Mouse (Mus musculus) G1E (cell line): ENCODE measurements around the gene C77080. TPM values are rescaled to one million over a fixed set of nuclear protein-coding genes. Genes with fewer than 3 reads are reported as not detected.

Experiments
- ATAC-seq: 2 replicates; pipeline ENCODE4 v1.8.0; 2016; ENCODE audit warnings: mild to moderate bottlenecking; ENCODE audit not compliant: insufficient number of reproducible peaks, poor library complexity, low FRiP score, severe bottlenecking; ENCODE audit errors: extremely low read depth
- DNase-seq: peaks from one replicate; pipeline ENCODE4 v3.0.0; 2012; ENCODE audit warnings: low spot score
- H3K27me3 ChIP-seq: 2 replicates; pipeline ENCODE4 v1.6.1; 2012; ENCODE audit warnings: mild to moderate bottlenecking, low read length, inconsistent platforms; ENCODE audit not compliant: insufficient read depth
- H3K36me3 ChIP-seq: replicated peaks from 2 replicates; pipeline ENCODE3; 2012; ENCODE audit warnings: mild to moderate bottlenecking, inconsistent platforms
- H3K4me1 ChIP-seq: 2 replicates; pipeline ENCODE4 v1.6.1; 2012; ENCODE audit warnings: low read depth, low read length, inconsistent platforms, mixed read lengths; ENCODE audit not compliant: insufficient read depth
- H3K4me3 ChIP-seq: 2 replicates; pipeline ENCODE4 v1.5.1; 2012; ENCODE audit warnings: low read depth, mild to moderate bottlenecking, inconsistent platforms, low read length, moderate library complexity, mixed read lengths
- H3K9me3 ChIP-seq: replicated peaks from 2 replicates; pipeline ENCODE4 v1.6.1; 2012; ENCODE audit warnings: inconsistent platforms
- CTCF ChIP-seq: IDR thresholded peaks from 2 replicates; pipeline ENCODE4 v1.5.1; 2012; ENCODE audit warnings: low read depth, low read length, inconsistent platforms, mixed read lengths
- GATA1 ChIP-seq: IDR thresholded peaks from 2 replicates; pipeline ENCODE4 v1.6.1; 2012; ENCODE audit warnings: borderline replicate concordance, low read length, inconsistent platforms, mixed read lengths
- GATA2 ChIP-seq: IDR thresholded peaks from 2 replicates; pipeline ENCODE4 v1.6.1; 2012; ENCODE audit warnings: low read depth, low read length, inconsistent platforms, borderline replicate concordance
- POLR2AphosphoS5 ChIP-seq: IDR thresholded peaks from 2 replicates; pipeline ENCODE4 v1.6.1; 2012; ENCODE audit warnings: low read depth, low read length, inconsistent platforms; ENCODE audit not compliant: insufficient replicate concordance
- TAL1 ChIP-seq: conservative IDR thresholded peaks from 2 replicates; pipeline ENCODE4 v1.6.1; 2012; ENCODE audit warnings: low read depth, low read length, inconsistent platforms, mixed read lengths
- polyA plus RNA-seq: library from polyadenylated mRNA; stranded (reverse); fragments of >175 nt; gene quantifications from 2 replicates; pipeline ENCODE4 v1.2.3, GENCODE M21; 2012
- total RNA-seq, 2 experiments: library from RNA; stranded (forward) in 1 of 2; stranded (reverse) in 1 of 2; fragments of 200-1000 nt in 1 of 2; fragments of >200 nt in 1 of 2; fragmentation: Nextera tagmentation in 1 of 2; gene quantifications; 2 replicates each; pipeline ENCODE4 v1.2.3; 2014 to 2017

Gene C77080
- total and polyA plus RNA-seq, 3 experiments, result 23.6 to 196 (median 67.9) TPM

DNA sequence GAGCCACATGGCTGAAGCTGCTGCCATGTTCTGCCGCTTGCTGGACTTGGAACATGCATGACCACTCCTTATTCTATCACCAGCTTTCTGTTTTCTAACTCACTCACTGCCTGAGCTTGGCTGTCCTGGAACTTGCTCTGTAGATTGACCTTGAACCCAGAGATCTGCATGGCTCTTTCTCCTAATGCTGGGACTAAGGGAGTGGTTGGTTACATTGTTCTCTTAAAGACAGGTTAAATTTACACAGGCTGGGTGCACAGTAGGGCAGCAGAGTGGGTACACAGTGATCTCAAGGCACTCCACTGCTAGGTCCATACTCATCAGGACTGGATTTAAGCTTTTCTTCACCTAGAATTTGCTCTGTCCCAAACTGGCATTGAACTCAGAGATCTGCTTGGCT lies 66.9 kb downstream of the C77080 start:
- no peak for ATAC-seq
- DNase-seq, result no peak

DNA sequence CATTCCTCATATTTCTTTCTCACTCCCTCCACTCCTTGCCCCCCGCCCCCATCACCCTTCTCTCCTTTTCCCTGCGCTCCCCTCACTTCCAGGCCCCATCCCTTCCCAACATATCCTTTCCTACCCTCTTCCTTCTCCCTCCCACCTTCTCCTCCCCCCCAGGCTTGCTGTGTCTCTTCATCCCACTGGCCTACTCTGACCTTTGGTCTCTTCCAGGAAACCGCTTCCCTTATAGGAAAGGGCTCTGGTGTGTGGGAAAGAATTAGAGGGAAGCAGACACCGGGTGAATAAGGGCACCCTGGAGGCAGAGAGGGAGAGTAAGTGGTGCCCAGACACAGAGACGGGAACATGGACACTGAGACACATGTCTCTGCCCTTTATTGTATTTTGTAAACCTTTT lies 69.5 kb downstream of the C77080 start:
- ATAC-seq (no peak), DNase-seq (no peak)
- H3K4me3 ChIP-seq, result peak overlapping the region; percentile 46; the same call in 1 of the 2 replicates
- H3K27me3 ChIP-seq, result no peaks in the 10 kb centered on the region
- no peaks in the 10 kb centered on the region for H3K9me3 ChIP-seq
- peaks cover 61% of the 10 kb centered on the region for H3K36me3 ChIP-seq
- peaks cover 57% of the 10 kb centered on the region for H3K4me1 ChIP-seq
- TF ChIP-seq GATA1, result no peak
- TF ChIP-seq GATA2, result no peak
- TF ChIP-seq POLR2AphosphoS5, result no peak
- no peak for TF ChIP-seq CTCF
- TF ChIP-seq TAL1, result no peak

More for the DNA sequence above, 66.9 kb downstream of the C77080 start:
- H3K27me3 ChIP-seq, result no peaks in the 10 kb centered on the region
- H3K36me3 ChIP-seq, result peaks cover 76% of the 10 kb centered on the region
- TF ChIP-seq POLR2AphosphoS5 (no peak), GATA1 (no peak), GATA2 (no peak), TAL1 (no peak), CTCF (no peak)
- no peaks in the 10 kb centered on the region for H3K9me3 ChIP-seq
- peaks cover 40% of the 10 kb centered on the region for H3K4me1 ChIP-seq
- H3K4me3 ChIP-seq, result no peak overlapping the region

DNA sequence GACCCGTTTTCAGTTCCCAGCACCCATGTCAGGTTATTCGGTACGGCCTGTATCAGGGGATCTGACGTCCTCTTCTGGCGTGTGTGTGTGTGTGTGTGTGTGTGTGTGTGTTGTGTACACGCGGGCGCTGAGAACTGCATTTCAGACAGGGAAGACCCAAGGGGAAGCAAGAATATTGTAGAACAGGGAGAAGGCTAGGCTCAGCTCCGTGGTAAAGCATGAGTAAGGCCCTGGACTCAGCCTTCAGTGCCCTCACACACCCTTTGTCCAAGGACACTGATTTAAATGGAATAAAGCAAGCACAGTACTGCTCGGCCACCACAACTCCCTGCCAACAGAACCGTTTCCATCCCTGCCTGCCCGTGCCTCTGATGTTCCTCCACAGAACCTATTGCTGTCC lies 70.7 kb downstream of the C77080 start:
- DNase-seq (no peak), ATAC-seq (no peak)
- TF ChIP-seq GATA2, result no peak
- no peak for TF ChIP-seq CTCF
- TF ChIP-seq TAL1, result no peak
- no peak for TF ChIP-seq POLR2AphosphoS5
- peak overlapping the region; percentile 93 for H3K4me3 ChIP-seq
- peaks cover 50% of the 10 kb centered on the region for H3K36me3 ChIP-seq
- H3K9me3 ChIP-seq, result no peaks in the 10 kb centered on the region
- peaks cover 58% of the 10 kb centered on the region for H3K4me1 ChIP-seq
- H3K27me3 ChIP-seq, result no peaks in the 10 kb centered on the region

DNA sequence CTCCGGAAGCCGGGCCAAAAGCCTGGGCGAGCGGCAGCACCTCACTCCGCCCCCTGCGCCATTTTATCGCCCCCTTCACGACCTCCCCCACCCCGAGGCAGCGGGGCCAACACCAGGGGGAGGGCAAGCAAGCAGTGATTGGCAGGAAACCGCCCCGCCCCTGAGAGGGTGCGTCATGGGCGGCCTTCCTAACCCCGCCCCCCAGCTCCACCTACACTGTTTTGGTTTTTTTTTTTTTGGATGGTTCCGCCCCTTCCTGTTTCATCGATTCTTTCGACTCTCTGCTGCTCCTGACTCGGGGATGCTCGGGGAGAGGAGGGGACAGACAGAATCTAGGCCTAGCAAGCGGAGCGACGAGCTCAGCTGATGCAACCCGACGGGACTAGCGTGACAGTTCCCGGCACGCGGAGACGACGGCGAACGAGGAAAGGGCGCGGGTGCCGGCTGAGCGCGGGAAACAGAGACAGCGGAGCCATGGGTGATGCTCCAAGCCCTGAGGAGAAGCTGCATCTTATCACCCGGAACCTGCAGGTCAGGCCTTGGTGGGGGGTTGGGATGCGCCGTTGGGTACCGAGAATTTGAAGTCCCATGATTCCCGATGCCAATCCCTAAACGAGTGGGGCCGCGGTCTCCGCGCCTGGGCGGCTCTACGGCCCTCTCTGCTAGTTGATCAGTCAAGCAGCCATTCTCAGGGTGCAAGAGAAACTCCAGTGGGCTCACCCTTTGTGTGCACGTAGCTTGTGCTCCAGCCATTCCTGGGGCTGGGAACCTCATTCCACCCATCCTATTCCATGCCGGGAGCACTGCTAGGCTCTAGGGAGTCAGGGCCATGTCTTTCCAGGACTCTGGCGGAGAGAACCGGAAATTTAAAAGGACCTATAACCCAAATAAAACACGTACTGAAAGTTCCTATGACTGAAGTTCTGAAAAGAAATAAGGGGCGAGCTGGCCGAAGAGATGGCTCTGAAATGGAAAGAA lies 71.4 kb downstream of the C77080 start, which contains the start of the genes S100pbp and Yars:
Gene S100pbp, minus strand, starts transcription at position 186 of the 978 bp plus-strand sequence.
Gene Yars, plus strand, starts transcription at position 219 of the 978 bp plus-strand sequence.
- peaks cover 55% of the 10 kb centered on the region for H3K4me1 ChIP-seq

DNA sequence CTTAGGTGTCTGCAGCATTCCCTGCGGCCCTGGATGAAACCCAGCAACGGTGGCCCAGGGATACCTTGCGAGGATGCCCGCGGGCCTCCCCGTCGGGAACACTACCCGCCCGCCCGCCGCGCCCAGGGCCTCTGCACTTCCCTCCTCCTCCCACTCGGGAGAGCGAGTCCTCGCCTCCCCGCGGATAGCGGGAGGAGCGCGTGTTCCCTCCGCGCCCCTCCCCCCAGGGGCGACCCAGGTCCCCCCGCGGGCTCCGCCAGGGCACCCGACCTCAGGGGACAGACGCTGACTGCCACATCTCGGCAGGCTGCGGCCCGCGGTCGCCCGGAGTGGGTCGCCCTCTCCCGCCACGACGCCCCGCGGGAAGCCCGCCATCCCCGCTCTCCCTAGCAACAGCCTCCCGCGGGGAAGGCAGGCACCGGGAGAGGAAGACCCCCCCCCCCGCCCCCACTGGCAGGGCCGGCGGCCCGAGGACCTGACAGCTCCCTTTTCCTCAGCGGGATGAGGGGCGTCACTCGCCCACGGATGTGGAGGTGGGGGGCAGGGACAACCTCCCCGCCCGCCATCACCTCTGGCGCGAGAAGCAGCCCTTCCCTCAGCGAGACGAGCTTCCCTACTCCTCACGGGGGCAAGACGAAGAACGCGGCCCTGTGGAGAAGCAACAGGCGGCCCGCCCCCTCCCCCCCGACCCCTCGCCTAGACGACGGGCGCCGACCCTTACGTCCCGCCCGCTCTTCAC lies 72.2 kb downstream of the C77080 start:
- Histone ChIP-seq H3K4me3 (peak overlapping the region; percentile 93), H3K4me1 (peaks cover 49% of the 10 kb centered on the region), H3K27me3 (no peaks in the 10 kb centered on the region), H3K36me3 (peaks cover 43% of the 10 kb centered on the region), H3K9me3 (no peaks in the 10 kb centered on the region)
- DNase-seq (peak; percentile 65), ATAC-seq (no peak)
- TF ChIP-seq TAL1 (no peak), GATA1 (no peak), CTCF (no peak), GATA2 (no peak), POLR2AphosphoS5 (no peak)

More for the DNA sequence above, 71.4 kb downstream of the C77080 start, which contains the start of the genes S100pbp and Yars:
- TF ChIP-seq GATA2, result no peak
- no peak for TF ChIP-seq GATA1
- TF ChIP-seq POLR2AphosphoS5, result no peak
- TF ChIP-seq CTCF, result no peak
- no peak for TF ChIP-seq TAL1
- peak within 1 kb of the TSS; percentile 93 for H3K4me3 ChIP-seq
- H3K36me3 ChIP-seq, result peaks cover 46% of the 10 kb centered on the region
- no peaks in the 10 kb centered on the region for H3K27me3 ChIP-seq
- ATAC-seq (peak; percentile 93), DNase-seq (peak; percentile 92)
- no peaks in the 10 kb centered on the region for H3K9me3 ChIP-seq

DNA sequence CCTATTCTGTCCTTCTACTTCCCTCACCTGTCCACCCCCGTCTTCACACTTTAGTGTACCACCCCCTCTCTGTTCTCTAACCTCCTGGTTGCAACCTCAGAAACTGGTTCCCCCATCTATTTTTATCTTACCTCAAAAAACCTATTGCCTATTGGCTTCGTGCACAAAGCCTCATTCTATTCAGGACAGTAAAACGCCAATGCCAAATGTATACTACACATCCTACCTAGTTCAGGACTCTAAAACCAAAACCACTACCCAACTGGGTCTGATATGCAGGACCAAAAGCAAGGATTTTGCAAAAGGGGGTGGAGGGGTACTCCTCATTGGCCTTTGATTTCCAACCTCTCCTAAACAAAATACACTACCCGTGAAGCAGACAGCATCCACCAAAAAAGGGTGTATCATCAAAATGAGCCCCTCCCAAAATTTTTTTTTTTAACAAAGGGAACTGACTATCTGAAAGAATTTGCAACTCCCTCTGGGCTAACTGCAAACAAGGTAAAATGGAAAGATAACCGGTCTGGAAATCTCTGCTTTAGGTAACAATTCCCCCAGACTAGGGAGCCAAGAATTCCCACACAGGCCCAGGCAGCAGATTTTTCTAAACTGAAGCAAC lies 73.1 kb downstream of the C77080 start:
- TF ChIP-seq POLR2AphosphoS5, result no peak
- no peak for TF ChIP-seq TAL1
- Histone ChIP-seq H3K36me3 (peaks cover 38% of the 10 kb centered on the region), H3K27me3 (no peaks in the 10 kb centered on the region), H3K9me3 (no peaks in the 10 kb centered on the region), H3K4me1 (peaks cover 44% of the 10 kb centered on the region), H3K4me3 (peak overlapping the region; percentile 93)
- DNase-seq (no peak), ATAC-seq (no peak)
